Comparison of ENCODE assay signal across 10 mouse cellular contexts in the genomic region with DNA sequence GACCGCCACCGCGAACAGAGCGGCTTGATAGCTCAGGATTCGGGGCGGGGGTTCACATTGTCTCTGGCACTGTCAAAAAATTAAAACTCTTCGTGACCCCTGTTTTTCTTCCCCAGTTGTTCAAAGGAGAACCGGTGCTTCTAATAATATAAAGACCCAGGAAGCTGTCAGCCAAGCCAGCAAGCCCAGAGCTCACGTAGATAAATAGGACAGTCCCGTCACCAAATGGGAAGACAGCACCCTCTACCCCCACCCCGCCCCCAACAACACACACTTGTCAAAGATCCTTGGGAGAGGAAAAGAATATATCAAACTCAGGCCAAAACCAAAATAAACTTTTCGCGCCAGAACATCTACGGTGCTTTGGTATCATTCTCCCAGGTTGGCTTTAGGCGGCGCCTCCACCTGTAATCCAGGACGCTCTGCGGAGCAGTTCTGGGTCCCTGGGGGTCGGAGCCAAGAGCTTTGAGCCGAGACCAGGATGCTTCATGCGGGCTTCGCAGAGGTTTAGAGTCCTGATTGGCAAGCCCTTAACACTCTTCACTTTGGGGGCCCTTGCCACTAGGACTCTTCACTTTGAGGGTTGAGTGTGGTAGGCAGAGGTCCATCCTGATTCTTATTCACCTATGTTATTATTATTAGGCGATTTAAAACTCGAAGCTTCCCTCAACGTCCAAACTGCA. TPM values are rescaled to one million over a fixed set of nuclear protein-coding genes. Genes with fewer than 3 reads are reported as not detected.
DNase-seq lines count a peak whose midpoint lies in the region; ATAC-seq lines count a peak whose summit lies in the region.
"Had no signal": no experiment of that assay in that cellular context is flagged by ENCODE, and none has a peak within 500 bp of the region (broad histone marks: within the 10 kb centered on the region; RNA-seq: fewer than 3 reads in every experiment).

No protein-coding gene starts in this region.

- H3K4me1 ChIP-seq in heart, embryonic 13.5 days: peaks cover 17% of the 10 kb centered on the region
- H3K4me1 ChIP-seq in hindbrain, embryonic 12.5 days: peaks cover 27% of the 10 kb centered on the region
- H3K4me1 ChIP-seq in midbrain, embryonic 13.5 days (replicated peaks): peaks cover 43% of the 10 kb centered on the region

- H3K4me3 ChIP-seq in heart, embryonic 13.5 days: peak overlapping the region; percentile 44
- peak overlapping the region; percentile 27 for H3K4me3 ChIP-seq in hindbrain, embryonic 12.5 days
- H3K4me3 ChIP-seq in midbrain, embryonic 13.5 days (replicated peaks): peak overlapping the region; percentile 46

- no peak for DNase-seq in heart, adult 9 months (ENCODE audit: low spot score in 2 of 2)
- DNase-seq in ZHBTc4 (ENCODE audit: low read depth, low spot score): peak; percentile 35
- no peak for DNase-seq in T-cell, adult 2 months (ENCODE audit: low spot score)
- DNase-seq in spleen, adult 12 weeks (ENCODE audit: low spot score): no peak

- no peak for ATAC-seq in heart, embryonic 13.5 days (ENCODE audit: extremely low read depth, insufficient number of reproducible peaks, low FRiP score, low TSS enrichment)
- no peak for ATAC-seq in hindbrain, embryonic 12.5 days (ENCODE audit: low FRiP score)
- ATAC-seq in midbrain, embryonic 13.5 days: no peak
- ATAC-seq in erythroblast, adult 5-6 weeks (replicated peaks; ENCODE audit: low FRiP score, poor library complexity, severe bottlenecking): no peak

- H3K36me3 ChIP-seq in heart, embryonic 13.5 days: no peaks in the 10 kb centered on the region
- no peaks in the 10 kb centered on the region for H3K36me3 ChIP-seq in hindbrain, embryonic 12.5 days
- no peaks in the 10 kb centered on the region for H3K36me3 ChIP-seq in midbrain, embryonic 13.5 days

- no peaks in the 10 kb centered on the region for H3K9me3 ChIP-seq in heart, embryonic 13.5 days
- no peaks in the 10 kb centered on the region for H3K9me3 ChIP-seq in hindbrain, embryonic 12.5 days (replicated peaks)
- H3K9me3 ChIP-seq in midbrain, embryonic 13.5 days: no peaks in the 10 kb centered on the region

- H3K27me3 ChIP-seq in heart, embryonic 13.5 days (replicated peaks): peaks cover 100% of the 10 kb centered on the region
- peaks cover 98% of the 10 kb centered on the region for H3K27me3 ChIP-seq in hindbrain, embryonic 12.5 days
- H3K27me3 ChIP-seq in midbrain, embryonic 13.5 days: peaks cover 100% of the 10 kb centered on the region

- no peak overlapping the region for H3K9ac ChIP-seq in heart, embryonic 13.5 days
- no peak overlapping the region for H3K9ac ChIP-seq in hindbrain, embryonic 12.5 days
- no peak overlapping the region for H3K9ac ChIP-seq in midbrain, embryonic 13.5 days (replicated peaks)

- WGBS in heart, embryonic 13.5 days: 1% methylated on average over 25 of the region's 25 CpGs
- 1% methylated on average over 25 of the region's 25 CpGs for whole genome bisulfite sequencing in hindbrain, embryonic 12.5 days
- WGBS in midbrain, embryonic 13.5 days: under 1% methylated on average over 25 of the region's 25 CpGs

- no peak overlapping the region for H3K27ac ChIP-seq in heart, embryonic 13.5 days (replicated peaks)
- H3K27ac ChIP-seq in hindbrain, embryonic 12.5 days: no peak overlapping the region
- peak overlapping the region; percentile 88 for H3K27ac ChIP-seq in midbrain, embryonic 13.5 days

- peak overlapping the region; percentile 64 for H3K4me2 ChIP-seq in heart, embryonic 13.5 days
- peak overlapping the region; percentile 41 for H3K4me2 ChIP-seq in hindbrain, embryonic 12.5 days (replicated peaks)
- peak overlapping the region; percentile 54 for H3K4me2 ChIP-seq in midbrain, embryonic 13.5 days (replicated peaks)

RNA-seq across cellular contexts. Expression of gene Sox14, which starts 0.5 kb away (rescaled TPM):
- polyA plus RNA-seq in heart, embryonic 13.5 days (2015; fragmentation: Nextera tagmentation; extraction: Ambion mirVana): not detected in 2 replicates
- 15.4 and 18.3 TPM in 2 replicates for polyA plus RNA-seq in hindbrain, embryonic 12.5 days (2016; fragmentation: Nextera tagmentation; extraction: Ambion mirVana)
- 80.3 and 112 TPM in 2 replicates for polyA plus RNA-seq in midbrain, embryonic 13.5 days (2015; fragmentation: Nextera tagmentation; extraction: Ambion mirVana)
- not detected in 2 replicates for total RNA-seq in erythroblast, adult 5-6 weeks (2015; ENCODE audit: low replicate concordance)
- not detected in 2 replicates for total RNA-seq in erythroblast, adult 5-6 weeks (2017; ENCODE audit: low replicate concordance)
- total RNA-seq: adrenal gland, postnatal 4 days; layer of hippocampus, adult 8-10 months had no signal

Comparison
In these comparisons a context has a peak if more than half of its experiments do, and no peak if none do; other contexts are left out.
1. RNA of gene Sox14, which starts 0.5 kb away (polyA plus RNA-seq): 80.3 to 112 TPM in midbrain, embryonic 13.5 days and 15.4 to 18.3 TPM in hindbrain, embryonic 12.5 days; not detected in heart, embryonic 13.5 days; every median in the first group is over 10 times any median in the second.
2. Peak in every context shown above with its lines, with median percentiles within 50 percentile points of each other: H3K4me2 ChIP-seq and H3K4me3 ChIP-seq.